Mouse (Mus musculus): ENCODE results near the gene Micu2. TPM values are rescaled to one million over a fixed set of nuclear protein-coding genes. Genes with fewer than 3 reads are reported as not detected.

Micu2 gene
- polyA plus RNA-seq, 2 experiments = 13.6 to 25.6 TPM

DNA sequence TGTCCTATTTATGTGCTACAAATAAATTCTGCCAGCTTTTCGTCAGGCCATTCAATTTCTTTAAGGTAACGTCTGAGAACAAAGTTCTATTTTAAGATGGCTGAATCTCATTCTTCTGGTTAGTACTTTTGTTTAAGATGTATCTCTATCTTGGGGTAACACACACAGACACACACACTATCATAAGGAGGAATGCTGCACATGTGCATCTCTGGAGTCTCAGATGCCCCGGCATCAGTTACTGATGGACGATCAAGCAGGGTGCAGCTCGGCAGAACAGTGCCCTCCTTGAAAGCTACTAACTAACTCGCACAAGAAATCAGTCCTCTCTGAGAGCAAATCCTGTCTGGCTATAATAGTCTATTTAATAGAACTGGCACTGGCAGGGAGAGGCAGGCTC lies 30.2 kb downstream of the Micu2 start:
- 40% methylated on average over 6 of the region's 6 CpGs for WGBS (ENCODE audit: insufficient replicate concordance)
- peak overlapping the region; percentile 65 for H3K27ac ChIP-seq
- H3K9ac ChIP-seq (replicated peaks) = peak overlapping the region; percentile 28
- H3K4me1 ChIP-seq (replicated peaks; ENCODE audit: control insufficient read depth in 2 of 2, insufficient read depth in 2 of 2, low read length in 1 of 2) = peaks cover 17 to 26% of the 10 kb centered on the region in 2 experiments
- peak; percentile 35 to 57 (median 42) for DNase-seq (ENCODE audit: low read depth in 3 of 3, low spot score in 3 of 3)
- H3K4me2 ChIP-seq (ENCODE audit: low read depth) = peak overlapping the region; percentile 19
- H3K9me3 ChIP-seq (ENCODE audit: control insufficient read depth, low read length) = no peaks in the 10 kb centered on the region
- no peaks in the 10 kb centered on the region for H3K27me3 ChIP-seq (ENCODE audit: control insufficient read depth, insufficient read depth, low read length)
- H3K4me3 ChIP-seq (ENCODE audit: insufficient read depth in 1 of 2, low read depth in 2 of 2, low read length in 2 of 2) = no peak overlapping the region
- ATAC-seq (ENCODE audit: insufficient read depth) = peak; percentile 73; the same call in 1 of the 2 replicates
- TF ChIP-seq EP300 (IDR thresholded peaks at IDR 0.05; ENCODE audit: low read depth) = peak; percentile 75
- no peak for TF ChIP-seq CTCF (IDR thresholded peaks at IDR 0.05; ENCODE audit: low read depth)
- H3K36me3 ChIP-seq (replicated peaks; ENCODE audit: control insufficient read depth, insufficient read depth, low read depth) = no peaks in the 10 kb centered on the region; the same call in 1 of the 2 replicates

GRCm38 (mm10) chr14:57967080-57967797 lies 31.8 kb downstream of the Micu2 start:
- WGBS (ENCODE audit: insufficient replicate concordance) = 35% methylated on average over 4 of the region's 4 CpGs
- ATAC-seq (ENCODE audit: insufficient read depth) (peak; percentile 91), DNase-seq (ENCODE audit: low read depth in 3 of 3, low spot score in 3 of 3) (peak; percentile 67 to 73 (median 69))
- Histone ChIP-seq H3K4me3 (ENCODE audit: insufficient read depth in 1 of 2, low read depth in 2 of 2, low read length in 2 of 2) (no peak overlapping the region), H3K27me3 (ENCODE audit: control insufficient read depth, insufficient read depth, low read length) (no peaks in the 10 kb centered on the region), H3K27ac (peak overlapping the region; percentile 65), H3K4me2 (ENCODE audit: low read depth) (peak overlapping the region; percentile 37), H3K4me1 (replicated peaks; ENCODE audit: control insufficient read depth in 2 of 2, insufficient read depth in 2 of 2, low read length in 1 of 2) (peaks cover 17 to 29% of the 10 kb centered on the region in 2 experiments), H3K36me3 (replicated peaks; ENCODE audit: control insufficient read depth, insufficient read depth, low read depth) (no peaks in the 10 kb centered on the region; the same call in 1 of the 2 replicates), H3K9ac (replicated peaks) (0 out of 2 replicates have a peak overlapping the region, but pooled peaks have one; percentile 4), H3K9me3 (ENCODE audit: control insufficient read depth, low read length) (no peaks in the 10 kb centered on the region)
- no peak for TF ChIP-seq CTCF (IDR thresholded peaks at IDR 0.05; ENCODE audit: low read depth)
- peak; percentile 78 for TF ChIP-seq EP300 (IDR thresholded peaks at IDR 0.05; ENCODE audit: low read depth)

DNA sequence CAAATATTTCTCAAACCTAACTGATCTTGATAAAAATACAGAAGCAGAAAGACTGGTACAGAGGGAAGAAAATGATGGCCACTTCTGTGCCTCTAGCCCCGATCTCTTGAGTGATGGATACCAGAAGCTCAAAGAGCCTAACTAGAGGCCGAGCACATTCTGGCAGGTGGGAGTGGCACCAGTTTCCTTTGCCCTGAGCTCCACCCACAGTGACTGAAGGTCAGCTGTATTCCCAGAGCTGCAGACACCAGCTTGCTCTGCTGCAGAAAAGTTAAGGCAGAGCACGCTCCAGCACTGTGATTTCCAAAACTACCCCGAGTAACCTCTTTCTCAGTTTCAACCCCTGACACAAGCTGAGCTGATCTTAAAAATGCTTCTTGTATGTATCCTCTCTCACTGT lies 37.2 kb downstream of the Micu2 start:
- Histone ChIP-seq H3K9me3 (ENCODE audit: control insufficient read depth, low read length) (no peaks in the 10 kb centered on the region), H3K4me3 (ENCODE audit: insufficient read depth in 1 of 2, low read depth in 2 of 2, low read length in 2 of 2) (no peak overlapping the region), H3K27me3 (ENCODE audit: control insufficient read depth, insufficient read depth, low read length) (no peaks in the 10 kb centered on the region), H3K4me1 (replicated peaks; ENCODE audit: control insufficient read depth in 2 of 2, insufficient read depth in 2 of 2, low read length in 1 of 2) (peaks cover 1 to 5% of the 10 kb centered on the region in 2 experiments), H3K36me3 (replicated peaks; ENCODE audit: control insufficient read depth, insufficient read depth, low read depth) (no peaks in the 10 kb centered on the region), H3K4me2 (ENCODE audit: low read depth) (no peak overlapping the region), H3K27ac (no peak overlapping the region), H3K9ac (replicated peaks) (no peak overlapping the region)
- ATAC-seq (ENCODE audit: insufficient read depth) (no peak), DNase-seq (ENCODE audit: low read depth in 3 of 3, low spot score in 3 of 3) (no peak)
- TF ChIP-seq EP300 (IDR thresholded peaks at IDR 0.05; ENCODE audit: low read depth) (no peak), CTCF (IDR thresholded peaks at IDR 0.05; ENCODE audit: low read depth) (no peak)
- WGBS (ENCODE audit: insufficient replicate concordance) = 46% methylated on average over 4 of the region's 4 CpGs

- no peak for ATAC-seq (ENCODE audit: insufficient read depth)
- no peaks in the 10 kb centered on the region for H3K9me3 ChIP-seq (ENCODE audit: control insufficient read depth, low read length)
- no peaks in the 10 kb centered on the region for H3K27me3 ChIP-seq (ENCODE audit: control insufficient read depth, insufficient read depth, low read length)
- H3K9ac ChIP-seq (replicated peaks) = no peak overlapping the region
- TF ChIP-seq EP300 (IDR thresholded peaks at IDR 0.05; ENCODE audit: low read depth) (no peak), CTCF (IDR thresholded peaks at IDR 0.05; ENCODE audit: low read depth) (peak; percentile 64)
- 39% methylated on average over 2 of the region's 2 CpGs for WGBS (ENCODE audit: insufficient replicate concordance)
- DNase-seq (ENCODE audit: low read depth in 3 of 3, low spot score in 3 of 3) = no peak
- no peaks in the 10 kb centered on the region for H3K36me3 ChIP-seq (replicated peaks; ENCODE audit: control insufficient read depth, insufficient read depth, low read depth)
- no peak overlapping the region for H3K4me3 ChIP-seq (ENCODE audit: insufficient read depth in 1 of 2, low read depth in 2 of 2, low read length in 2 of 2)
- no peak overlapping the region for H3K27ac ChIP-seq
- H3K4me1 ChIP-seq (replicated peaks; ENCODE audit: control insufficient read depth in 2 of 2, insufficient read depth in 2 of 2, low read length in 1 of 2) = no peaks in the 10 kb centered on the region
- H3K4me2 ChIP-seq (ENCODE audit: low read depth) = no peak overlapping the region
Measured at GRCm38 (mm10) chr14:57951089-57951488, 48.0 kb downstream of the Micu2 start.

- TF ChIP-seq EP300 (IDR thresholded peaks at IDR 0.05; ENCODE audit: low read depth) (no peak), CTCF (IDR thresholded peaks at IDR 0.05; ENCODE audit: low read depth) (no peak)
- no peaks in the 10 kb centered on the region; the same call in 1 of the 2 replicates for H3K36me3 ChIP-seq (replicated peaks; ENCODE audit: control insufficient read depth, insufficient read depth, low read depth)
- no peak overlapping the region for H3K27ac ChIP-seq
- H3K4me2 ChIP-seq (ENCODE audit: low read depth) = no peak overlapping the region
- H3K27me3 ChIP-seq (ENCODE audit: control insufficient read depth, insufficient read depth, low read length) = no peaks in the 10 kb centered on the region
- no peak overlapping the region for H3K4me3 ChIP-seq (ENCODE audit: insufficient read depth in 1 of 2, low read depth in 2 of 2, low read length in 2 of 2)
- DNase-seq (ENCODE audit: low read depth in 3 of 3, low spot score in 3 of 3) (no peak), ATAC-seq (ENCODE audit: insufficient read depth) (no peak)
- WGBS (ENCODE audit: insufficient replicate concordance) = 62% methylated on average over 4 of the region's 4 CpGs
- no peaks in the 10 kb centered on the region for H3K9me3 ChIP-seq (ENCODE audit: control insufficient read depth, low read length)
- no peak overlapping the region for H3K9ac ChIP-seq (replicated peaks)
- no peaks in the 10 kb centered on the region for H3K4me1 ChIP-seq (replicated peaks; ENCODE audit: control insufficient read depth in 2 of 2, insufficient read depth in 2 of 2, low read length in 1 of 2)
Measured at GRCm38 (mm10) chr14:57945834-57946233, 53.2 kb downstream of the Micu2 start.

Measured in liver, embryonic 14.5 days (tissue).